Mouse (Mus musculus) ES-Bruce4 (cell line): ENCODE measurements around the gene Spp2.

ENCODE experiments used
- CTCF ChIP-seq: IDR thresholded peaks from one replicate; pipeline ENCODE4 v1.8.1; 2011; ENCODE audit warnings: low read depth, low read length
- EP300 ChIP-seq: IDR thresholded peaks from 2 replicates; pipeline ENCODE4 v1.6.1; 2011; ENCODE audit warnings: low read depth, low read length; ENCODE audit not compliant: insufficient read depth
- POLR2A ChIP-seq: IDR thresholded peaks from one replicate; pipeline ENCODE4 v1.8.1; 2011; ENCODE audit warnings: low read length; ENCODE audit not compliant: insufficient read depth

GRCm38 (mm10) chr1:88433096-88433883 is 26.5 kb downstream of the Spp2 start:
- TF ChIP-seq POLR2A (no peak), CTCF (no peak), EP300 (no peak)
